Mouse (Mus musculus) adrenal gland, adult (tissue): ENCODE measurements around the gene Pde4d.

Experiments
- DNase-seq, 2 experiments: peaks; one replicate each; pipeline ENCODE4 v3.0.0; 2022 to 2023; ENCODE audit warnings: low spot score in 1 of 2; ENCODE audit not compliant: inconsistent age in 2 of 2

The Pde4d gene

GRCm38 (mm10) chr13:109158703-109159102 is 709.0 kb downstream of the Pde4d start:
- DNase-seq = no peak

DNA sequence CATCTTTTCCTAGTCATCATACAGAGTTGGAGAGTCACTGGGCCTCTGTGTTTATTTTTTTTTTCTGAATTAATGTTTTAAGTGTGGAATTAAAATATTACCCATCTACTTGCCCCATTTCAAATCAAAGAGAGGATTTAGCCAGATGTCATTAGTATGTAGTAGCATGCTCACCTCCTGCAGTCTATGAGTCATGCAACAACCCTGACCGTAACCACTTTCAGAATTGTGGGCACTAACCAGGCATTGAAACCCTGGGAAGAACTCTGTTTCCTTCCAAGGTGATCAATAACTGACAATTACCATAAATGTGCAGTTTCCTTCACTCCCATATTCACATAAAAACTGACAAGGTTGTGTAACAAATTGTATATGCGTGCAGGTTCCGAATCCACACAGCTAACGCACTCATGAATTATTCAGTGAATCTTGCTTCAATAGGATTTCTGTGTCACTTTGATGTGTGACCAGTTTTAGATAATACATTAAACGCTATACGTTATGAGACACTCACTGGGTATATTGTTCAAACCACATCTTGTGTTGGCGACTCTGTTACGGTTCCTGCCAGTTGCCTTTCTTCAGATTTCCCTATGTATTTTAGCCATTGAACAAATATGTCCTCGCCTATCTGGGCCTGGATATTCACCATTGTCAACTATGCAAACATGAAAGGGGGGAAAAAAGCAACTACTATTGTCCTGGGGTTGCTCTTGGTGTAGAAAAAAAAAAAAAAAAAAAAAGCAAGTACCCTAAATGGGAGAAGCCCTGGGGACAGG is 719.0 kb downstream of the Pde4d start:
- DNase-seq = no peak

- no peak for DNase-seq
These were observed 719.5 kb downstream of the Pde4d start for GRCm38 (mm10) chr13:109169335-109169606.

GRCm38 (mm10) chr13:109171688-109172087 is 721.9 kb downstream of the Pde4d start:
- DNase-seq = no peak

DNA sequence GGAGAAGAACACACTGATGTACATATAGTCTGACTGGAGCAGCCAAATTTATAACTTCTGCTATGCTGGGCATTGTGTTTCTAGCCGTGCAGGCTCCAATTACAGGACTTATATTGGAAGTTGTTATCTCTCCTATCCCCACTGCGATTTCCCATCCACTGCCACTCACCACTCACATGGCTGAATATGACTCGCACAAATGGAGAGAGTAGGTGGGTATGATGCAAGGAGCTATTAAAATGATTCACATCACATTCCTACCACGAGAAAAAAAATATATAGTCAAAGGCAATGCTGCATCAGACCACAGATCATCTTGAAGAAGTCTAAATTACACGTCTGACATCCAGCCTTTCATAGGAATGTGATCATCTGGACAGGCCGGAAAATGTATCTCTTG is 725.5 kb downstream of the Pde4d start:
- no peak for DNase-seq

DNA sequence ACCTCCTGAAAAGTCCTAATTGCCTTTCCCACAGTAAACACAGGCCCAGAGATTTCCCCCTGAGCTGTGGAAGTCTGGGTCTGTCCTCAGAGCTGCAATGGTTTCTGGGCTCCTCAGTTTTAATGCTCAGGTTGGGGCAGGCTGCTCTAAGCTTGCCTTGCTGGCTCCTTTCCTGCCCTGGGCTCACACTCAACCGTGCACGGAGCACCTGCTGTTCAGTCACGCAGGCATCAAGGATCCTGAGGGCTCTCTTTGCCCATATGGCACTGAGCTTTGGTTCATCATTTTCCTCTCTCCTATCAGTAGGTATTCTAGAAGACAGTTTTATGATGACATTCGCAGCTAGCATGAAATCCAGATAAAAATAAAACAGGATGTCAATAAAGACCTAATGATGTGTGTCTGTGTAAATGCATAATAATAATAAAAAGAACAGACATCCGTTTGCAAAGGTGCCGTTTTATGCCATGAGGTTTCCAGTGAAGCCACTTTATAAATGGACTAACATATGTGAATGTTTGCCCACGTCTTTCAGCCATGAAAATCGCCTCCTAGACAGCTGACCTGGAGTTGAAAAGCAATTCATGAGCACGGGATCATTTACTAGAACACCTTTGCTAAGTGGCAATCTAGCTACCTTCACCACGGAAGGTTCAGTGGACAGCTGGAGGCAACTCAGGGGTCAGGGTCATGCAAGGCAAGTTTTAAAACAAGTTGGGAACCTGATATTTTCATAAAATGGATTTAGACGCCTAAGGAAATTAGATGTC is 726.3 kb downstream of the Pde4d start:
- DNase-seq = no peak

- DNase-seq = no peak
These were observed 731.6 kb downstream of the Pde4d start for GRCm38 (mm10) chr13:109181363-109181762.

GRCm38 (mm10) chr13:109190652-109191051 is 740.9 kb downstream of the Pde4d start:
- DNase-seq = no peak

- DNase-seq = no peak
These were observed 741.4 kb downstream of the Pde4d start for GRCm38 (mm10) chr13:109191176-109191575.

DNA sequence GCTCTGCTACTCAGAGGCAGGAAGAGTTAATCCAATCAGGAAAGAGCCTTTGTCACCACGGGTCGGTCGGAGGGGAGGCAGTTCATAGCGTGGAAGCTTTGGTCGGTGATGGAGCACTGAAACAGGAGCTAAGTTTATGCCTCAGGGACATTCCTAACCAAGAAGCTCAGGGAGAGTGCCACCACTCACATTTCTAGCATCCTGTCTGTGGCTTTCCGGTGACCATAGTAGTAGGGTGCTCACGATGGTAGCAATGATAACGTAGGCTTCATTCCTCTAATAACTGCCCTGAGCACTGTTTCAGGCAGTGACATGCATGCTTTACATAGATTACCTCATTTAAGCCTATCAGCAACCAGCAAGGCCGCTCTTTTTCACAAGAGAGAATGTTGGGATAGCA is 755.8 kb downstream of the Pde4d start:
- no peak for DNase-seq

GRCm38 (mm10) chr13:109208607-109209006 is 758.9 kb downstream of the Pde4d start:
- DNase-seq = no peak

DNA sequence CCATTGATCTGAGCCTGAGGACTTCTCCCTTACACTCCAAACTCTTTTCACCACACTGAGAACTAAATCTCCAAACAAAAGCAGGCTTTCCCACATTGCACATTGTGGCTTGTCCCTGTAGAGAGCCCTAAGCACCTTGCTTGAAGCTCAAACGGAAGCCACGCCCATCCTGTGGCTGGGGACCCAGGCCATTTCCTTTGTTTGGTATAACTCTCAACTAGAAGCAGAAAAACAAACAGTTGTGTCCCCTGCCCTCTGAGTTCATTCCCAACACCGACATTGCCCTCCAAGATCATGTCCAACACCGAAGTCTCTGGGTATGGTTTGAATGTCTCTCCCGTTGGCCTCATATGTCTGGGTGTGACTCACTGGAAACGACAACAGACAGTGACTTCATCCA is 759.7 kb downstream of the Pde4d start:
- no peak for DNase-seq

GRCm38 (mm10) chr13:109210403-109210802 is 760.7 kb downstream of the Pde4d start:
- peak; percentile 45 to 89 for DNase-seq

GRCm38 (mm10) chr13:109211471-109211870 is 761.7 kb downstream of the Pde4d start:
- no peak for DNase-seq

DNA sequence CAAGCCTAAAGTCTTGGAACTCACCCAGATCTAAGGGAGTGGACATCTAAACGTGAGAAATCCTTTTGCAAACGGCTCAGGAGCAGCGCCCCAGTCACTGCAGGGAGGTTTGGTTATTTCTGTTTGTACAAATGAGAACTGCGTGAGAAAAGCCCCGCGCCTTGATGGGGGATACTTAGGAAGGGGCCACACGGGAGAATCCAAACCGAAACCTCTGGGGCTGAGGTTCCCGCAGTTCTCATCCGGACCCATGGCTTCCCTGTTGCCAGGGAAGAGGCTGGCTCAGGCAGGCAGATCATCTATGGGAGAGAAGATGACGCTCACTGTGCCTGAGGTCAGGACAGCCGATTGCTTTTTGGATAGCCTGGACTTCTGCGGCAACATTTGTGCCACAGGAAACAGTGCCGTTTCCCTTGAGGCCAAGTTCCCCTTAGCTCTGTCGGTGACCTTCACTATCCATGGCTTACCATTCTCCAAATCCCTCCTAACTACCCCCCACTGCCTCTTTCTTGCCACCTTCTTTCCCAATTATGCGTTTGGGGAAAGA is 762.3 kb downstream of the Pde4d start:
- peak in 1 of 2 experiments; percentile 25 for DNase-seq

DNA sequence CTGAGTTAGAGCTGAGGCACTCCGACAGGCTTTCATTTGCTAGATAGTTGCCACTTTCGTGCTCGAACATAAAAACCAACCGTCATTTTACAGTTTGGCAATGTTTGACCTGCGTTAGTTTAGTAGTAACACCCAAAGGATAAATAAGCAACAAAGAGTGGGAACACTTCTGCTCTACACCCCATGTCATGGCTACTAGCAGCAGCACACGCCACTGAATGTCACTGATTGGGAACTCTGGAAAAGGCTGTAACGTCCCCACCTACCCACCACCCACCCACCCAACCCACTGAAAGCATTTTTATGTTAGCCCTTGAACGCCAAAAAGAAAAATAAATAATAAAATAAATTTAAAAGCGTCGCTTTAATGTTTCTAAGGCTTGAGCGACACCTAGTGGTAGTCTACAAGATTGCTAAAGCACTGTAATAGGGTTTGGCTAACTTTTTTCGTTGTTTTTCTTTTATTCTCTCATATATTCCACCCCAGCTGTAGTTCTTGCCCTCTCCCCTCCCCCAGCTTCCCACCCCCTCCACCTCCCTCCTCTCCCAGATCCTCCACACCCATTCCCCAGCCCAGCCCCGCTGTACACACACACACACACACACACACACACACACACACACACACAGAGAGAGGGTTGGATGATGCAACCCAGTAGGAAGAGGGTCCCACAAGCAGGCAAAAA is 763.2 kb downstream of the Pde4d start:
- DNase-seq = peak in 1 of 2 experiments; percentile 56

DNA sequence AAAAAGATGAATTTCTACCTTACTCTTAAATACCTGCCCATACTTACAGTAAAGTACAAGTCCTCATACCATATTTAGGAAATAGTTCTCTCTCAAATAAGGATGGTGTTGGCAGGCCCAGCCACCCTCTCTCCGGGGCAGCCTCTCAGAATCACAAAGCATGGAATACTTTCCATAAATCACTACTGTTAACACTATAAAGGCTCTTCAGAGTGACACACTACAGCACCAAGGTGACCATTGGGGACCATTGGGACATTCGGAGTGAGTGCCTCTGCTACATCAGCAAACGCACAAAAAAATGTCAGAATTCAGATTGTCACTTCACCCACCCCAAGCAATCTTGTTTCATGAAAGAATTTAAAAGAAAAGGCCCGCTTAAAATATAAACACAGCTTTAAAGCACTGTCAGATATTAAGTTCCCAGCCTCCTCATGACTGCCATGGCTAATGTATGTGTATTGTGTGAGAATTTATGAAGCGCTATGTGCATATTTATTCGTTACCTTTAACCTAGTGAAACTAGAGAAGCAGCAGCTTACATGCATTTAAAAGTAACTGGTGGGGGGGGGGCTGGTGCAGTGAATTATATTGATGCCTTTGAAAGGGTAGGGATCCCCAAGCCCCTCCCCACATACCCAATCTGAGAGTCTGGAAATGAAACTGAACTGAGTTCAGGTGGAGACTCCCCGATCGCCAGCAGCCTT is 769.4 kb downstream of the Pde4d start:
- no peak for DNase-seq

- DNase-seq = peak in 1 of 2 experiments; percentile 82
These were observed 779.3 kb downstream of the Pde4d start for GRCm38 (mm10) chr13:109228967-109229617.

- DNase-seq = peak in 1 of 2 experiments; percentile 62
These were observed 780.0 kb downstream of the Pde4d start for GRCm38 (mm10) chr13:109229618-109230334.
